Mouse (Mus musculus): ENCODE measurements around the gene Itgb5.

The Itgb5 gene

GRCm38 (mm10) chr16:33904553-33904952 lies 75.1 kb downstream of the Itgb5 start:
- no peak for DNase-seq (ENCODE audit: low read depth, low spot score)

GRCm38 (mm10) chr16:33908239-33908638 lies 78.8 kb downstream of the Itgb5 start:
- no peak for DNase-seq (ENCODE audit: low read depth, low spot score)

GRCm38 (mm10) chr16:33914997-33915396 lies 85.5 kb downstream of the Itgb5 start:
- no peak for DNase-seq (ENCODE audit: low read depth, low spot score)

GRCm38 (mm10) chr16:33916473-33917251 lies 87.2 kb downstream of the Itgb5 start:
- no peak for DNase-seq (ENCODE audit: low read depth, low spot score)

GRCm38 (mm10) chr16:33917390-33917789 lies 87.9 kb downstream of the Itgb5 start:
- DNase-seq (ENCODE audit: low read depth, low spot score): no peak

- no peak for DNase-seq (ENCODE audit: low read depth, low spot score)
These were observed 88.5 kb downstream of the Itgb5 start for GRCm38 (mm10) chr16:33917926-33918325.

- DNase-seq (ENCODE audit: low read depth, low spot score): no peak
These were observed 92.0 kb downstream of the Itgb5 start for GRCm38 (mm10) chr16:33921514-33921913.

- no peak for DNase-seq (ENCODE audit: low read depth, low spot score)
These were observed 92.9 kb downstream of the Itgb5 start for GRCm38 (mm10) chr16:33922111-33923000.

GRCm38 (mm10) chr16:33923001-33923316 lies 93.5 kb downstream of the Itgb5 start:
- DNase-seq (ENCODE audit: low read depth, low spot score): no peak

GRCm38 (mm10) chr16:33923758-33924157 lies 94.3 kb downstream of the Itgb5 start:
- no peak for DNase-seq (ENCODE audit: low read depth, low spot score)

- no peak for DNase-seq (ENCODE audit: low read depth, low spot score)
These were observed 97.9 kb downstream of the Itgb5 start for GRCm38 (mm10) chr16:33927263-33927824.

GRCm38 (mm10) chr16:33928788-33929462 lies 99.5 kb downstream of the Itgb5 start:
- no peak for DNase-seq (ENCODE audit: low read depth, low spot score)

GRCm38 (mm10) chr16:33930785-33931184 lies 101.3 kb downstream of the Itgb5 start:
- no peak for DNase-seq (ENCODE audit: low read depth, low spot score)

- no peak for DNase-seq (ENCODE audit: low read depth, low spot score)
These were observed 102.2 kb downstream of the Itgb5 start for GRCm38 (mm10) chr16:33931682-33932081.

GRCm38 (mm10) chr16:33932126-33932525 lies 102.7 kb downstream of the Itgb5 start:
- no peak for DNase-seq (ENCODE audit: low read depth, low spot score)

GRCm38 (mm10) chr16:33933411-33933810 lies 103.9 kb downstream of the Itgb5 start:
- no peak for DNase-seq (ENCODE audit: low read depth, low spot score)

- no peak for DNase-seq (ENCODE audit: low read depth, low spot score)
These were observed 105.4 kb downstream of the Itgb5 start for GRCm38 (mm10) chr16:33934701-33935406.

- DNase-seq (ENCODE audit: low read depth, low spot score): no peak
These were observed 105.9 kb downstream of the Itgb5 start for GRCm38 (mm10) chr16:33935407-33935785.

GRCm38 (mm10) chr16:33936885-33937284 lies 107.4 kb downstream of the Itgb5 start:
- DNase-seq (ENCODE audit: low read depth, low spot score): no peak

- no peak for DNase-seq (ENCODE audit: low read depth, low spot score)
These were observed 108.1 kb downstream of the Itgb5 start for GRCm38 (mm10) chr16:33937567-33937966.
